Mouse (Mus musculus) urinary bladder, postnatal 4 days (tissue): ENCODE measurements around the gene Rims4.

Experiments used
- DNase-seq, 2 experiments: peaks; one replicate each; pipeline ENCODE4 v3.0.0; 2021 to 2022; ENCODE audit warnings: low spot score in 2 of 2

The Rims4 gene

GRCm38 (mm10) chr2:163918317-163919258 lies at the start of gene Rims4:
Gene Rims4, minus strand, starts transcription at chr2:163918683.
- no peak for DNase-seq

GRCm38 (mm10) chr2:163965706-163966105 lies 47.2 kb upstream of the Rims4 start:
- no peak for DNase-seq

GRCm38 (mm10) chr2:163964606-163965560 lies 46.4 kb upstream of the Rims4 start:
- DNase-seq: no peak

GRCm38 (mm10) chr2:163953622-163954310 lies 35.3 kb upstream of the Rims4 start:
- DNase-seq: no peak

GRCm38 (mm10) chr2:163951770-163952169 lies 33.3 kb upstream of the Rims4 start:
- DNase-seq: no peak

GRCm38 (mm10) chr2:163947976-163948375 lies 29.5 kb upstream of the Rims4 start:
- no peak for DNase-seq

- DNase-seq: no peak
Observed at GRCm38 (mm10) chr2:163946221-163946620, 27.7 kb upstream of the Rims4 start.

GRCm38 (mm10) chr2:163944511-163944910 lies 26.0 kb upstream of the Rims4 start:
- DNase-seq: no peak

GRCm38 (mm10) chr2:163943056-163943455 lies 24.6 kb upstream of the Rims4 start:
- no peak for DNase-seq

GRCm38 (mm10) chr2:163939522-163939921 lies 21.0 kb upstream of the Rims4 start:
- DNase-seq: no peak

- DNase-seq: no peak
Observed at GRCm38 (mm10) chr2:163932151-163932550, 13.7 kb upstream of the Rims4 start.

- no peak for DNase-seq
Observed at GRCm38 (mm10) chr2:163928464-163929200, 10.1 kb upstream of the Rims4 start.

GRCm38 (mm10) chr2:163925044-163925443 lies 6.6 kb upstream of the Rims4 start:
- no peak for DNase-seq

GRCm38 (mm10) chr2:163924531-163924930 lies 6.0 kb upstream of the Rims4 start:
- no peak for DNase-seq

- no peak for DNase-seq
Observed at GRCm38 (mm10) chr2:163923113-163923512, 4.6 kb upstream of the Rims4 start.

GRCm38 (mm10) chr2:163919581-163919980 lies 1.1 kb upstream of the Rims4 start:
- DNase-seq: no peak

- no peak for DNase-seq
Observed at GRCm38 (mm10) chr2:163916703-163917102, 1.8 kb downstream of the Rims4 start.

GRCm38 (mm10) chr2:163915294-163915791 lies 3.1 kb downstream of the Rims4 start:
- DNase-seq: no peak

- DNase-seq: peak in 1 of 2 experiments; percentile 33
Observed at GRCm38 (mm10) chr2:163914107-163914506, 4.4 kb downstream of the Rims4 start.

- DNase-seq: peak in 1 of 2 experiments; percentile 42
Observed at GRCm38 (mm10) chr2:163913704-163914103, 4.8 kb downstream of the Rims4 start.
